Mouse (Mus musculus) MEL (cell line): ENCODE measurements around the gene Tmem87b. TPM values are rescaled to one million over a fixed set of nuclear protein-coding genes. Genes with fewer than 3 reads are reported as not detected.

Experiments used
- DNase-seq: peaks from one replicate; pipeline ENCODE4 v3.0.0; 2011; ENCODE audit warnings: low read depth, low spot score
- H3K27ac ChIP-seq: 2 replicates; pipeline ENCODE4 v1.5.1; 2012; ENCODE audit warnings: low read depth, mild to moderate bottlenecking, control low read depth, low read length, moderate library complexity; ENCODE audit not compliant: control insufficient read depth
- H3K27me3 ChIP-seq, 2 experiments: fragments of 150-350 bp in 1 of 2; sonication (generic) in 1 of 2; 2 replicates each; pipeline ENCODE4 v1.6.1; 2012; ENCODE audit warnings: low read length in 2 of 2, mild to moderate bottlenecking in 2 of 2, improper control_type of control experiment in 1 of 2, moderate library complexity in 1 of 2; ENCODE audit not compliant: insufficient read depth in 2 of 2, control insufficient read depth in 1 of 2
- H3K36me3 ChIP-seq, 2 experiments: 2 replicates each; pipeline ENCODE4 v1.6.1; 2012 to 2014; ENCODE audit warnings: low read length in 2 of 2, improper control_type of control experiment in 1 of 2, inconsistent platforms in 1 of 2, mild to moderate bottlenecking in 1 of 2; ENCODE audit not compliant: insufficient read depth in 2 of 2, control insufficient read depth in 1 of 2
- H3K4me1 ChIP-seq, 2 experiments: fragments of 150-350 bp in 1 of 2; sonication (generic) in 1 of 2; 2 replicates each; pipeline ENCODE4 v1.6.1; 2012; ENCODE audit warnings: low read length in 2 of 2, improper control_type of control experiment in 1 of 2, mild to moderate bottlenecking in 1 of 2; ENCODE audit not compliant: insufficient read depth in 2 of 2, control insufficient read depth in 1 of 2
- H3K4me3 ChIP-seq, 2 experiments: fragments of 150-350 bp in 1 of 2; sonication (generic) in 1 of 2; 2 replicates each; pipeline ENCODE4 v1.5.1; 2012; ENCODE audit warnings: low read depth in 2 of 2, low read length in 2 of 2, mild to moderate bottlenecking in 2 of 2, moderate library complexity in 2 of 2, control low read depth in 1 of 2, improper control_type of control experiment in 1 of 2; ENCODE audit not compliant: control insufficient read depth in 1 of 2, insufficient read depth in 1 of 2
- H3K79me2 ChIP-seq: 2 replicates; pipeline ENCODE4 v1.6.1; 2012; ENCODE audit warnings: mild to moderate bottlenecking, low read length, moderate library complexity; ENCODE audit not compliant: control insufficient read depth, poor library complexity, insufficient read depth
- H3K9ac ChIP-seq: 2 replicates; pipeline ENCODE4 v1.6.1; 2012; ENCODE audit warnings: low read depth, mild to moderate bottlenecking, control low read depth, low read length, moderate library complexity; ENCODE audit not compliant: control insufficient read depth, poor library complexity, severe bottlenecking
- H3K9me3 ChIP-seq: fragments of 150-350 bp; sonication (generic); replicated peaks from 2 replicates; pipeline ENCODE4 v1.6.1; 2012; ENCODE audit warnings: mild to moderate bottlenecking, low read length, improper control_type of control experiment, moderate library complexity; ENCODE audit not compliant: insufficient read depth
- CTCF ChIP-seq, 3 experiments: IDR thresholded peaks in 2 of 3; conservative IDR thresholded peaks in 1 of 3; 2 replicates each; pipeline ENCODE4 v1.5.1; 2011 to 2012; ENCODE audit warnings: low read length in 3 of 3, low read depth in 2 of 3, mild to moderate bottlenecking in 2 of 3, improper control_type of control experiment in 1 of 3, inconsistent platforms in 1 of 3, mixed read lengths in 1 of 3, moderate library complexity in 1 of 3; ENCODE audit not compliant: control insufficient read depth in 1 of 3, insufficient read depth in 1 of 3, poor library complexity in 1 of 3, severe bottlenecking in 1 of 3
- E2F4 ChIP-seq: IDR thresholded peaks from 2 replicates; pipeline ENCODE4 v1.6.1; 2011; ENCODE audit warnings: low read depth, low read length, improper control_type of control experiment, borderline replicate concordance
- ELF1 ChIP-seq: IDR thresholded peaks from 2 replicates; pipeline ENCODE4 v1.6.1; 2014; ENCODE audit warnings: low read depth, mild to moderate bottlenecking, inconsistent platforms, low read length, improper control_type of control experiment, moderate library complexity
- EP300 ChIP-seq, 2 experiments: IDR thresholded peaks; 2 replicates each; pipeline ENCODE4 v1.6.1; 2011; ENCODE audit warnings: improper control_type of control experiment in 2 of 2, low read length in 2 of 2, low read depth in 1 of 2, mild to moderate bottlenecking in 1 of 2
- ETS1 ChIP-seq: IDR thresholded peaks from 2 replicates; pipeline ENCODE4 v1.6.1; 2012; ENCODE audit warnings: low read depth, mild to moderate bottlenecking, inconsistent platforms, low read length, improper control_type of control experiment, moderate library complexity
- GABPA ChIP-seq: IDR thresholded peaks from 2 replicates; pipeline ENCODE4 v1.6.1; 2012; ENCODE audit warnings: low read depth, mild to moderate bottlenecking, inconsistent platforms, low read length, improper control_type of control experiment, moderate library complexity
- GATA1 ChIP-seq: IDR thresholded peaks from 2 replicates; pipeline ENCODE4 v1.6.1; 2011; ENCODE audit warnings: low read depth, low read length, improper control_type of control experiment
- HCFC1 ChIP-seq: IDR thresholded peaks from 2 replicates; pipeline ENCODE4 v1.6.1; 2012; ENCODE audit warnings: low read depth, mild to moderate bottlenecking, inconsistent platforms, low read length, improper control_type of control experiment, moderate library complexity
- KAT2A ChIP-seq: conservative IDR thresholded peaks from 2 replicates; pipeline ENCODE4 v1.6.1; 2012; ENCODE audit warnings: low read depth, low read length, improper control_type of control experiment, inconsistent platforms
- MAZ ChIP-seq: IDR thresholded peaks from 2 replicates; pipeline ENCODE4 v1.6.1; 2012; ENCODE audit warnings: low read depth, mild to moderate bottlenecking, inconsistent platforms, low read length, improper control_type of control experiment
- MEF2A ChIP-seq: IDR thresholded peaks from 2 replicates; pipeline ENCODE4 v1.6.1; 2014; ENCODE audit warnings: low read depth, mild to moderate bottlenecking, inconsistent platforms, low read length, improper control_type of control experiment; ENCODE audit not compliant: poor library complexity, insufficient replicate concordance, severe bottlenecking; ENCODE audit errors: extremely low read depth
- MYB ChIP-seq: IDR thresholded peaks from 2 replicates; pipeline ENCODE4 v1.6.1; 2011; ENCODE audit warnings: mild to moderate bottlenecking, low read depth, low read length, improper control_type of control experiment
- MYC ChIP-seq: IDR thresholded peaks from 2 replicates; pipeline ENCODE4 v1.6.1; 2011; ENCODE audit warnings: low read depth, mild to moderate bottlenecking, low read length, improper control_type of control experiment, moderate library complexity
- NRF1 ChIP-seq: IDR thresholded peaks from 2 replicates; pipeline ENCODE4 v1.6.1; 2014; ENCODE audit warnings: low read depth, mild to moderate bottlenecking, inconsistent platforms, low read length, improper control_type of control experiment, moderate library complexity; ENCODE audit not compliant: poor library complexity, insufficient read depth, severe bottlenecking
- POLR2A ChIP-seq, 2 experiments: IDR thresholded peaks; 2 replicates each; pipeline ENCODE4 v1.6.1; 2011 to 2012; ENCODE audit warnings: low read length in 2 of 2, mild to moderate bottlenecking in 2 of 2, control low read depth in 1 of 2, improper control_type of control experiment in 1 of 2, low read depth in 1 of 2, moderate library complexity in 1 of 2; ENCODE audit not compliant: control insufficient read depth in 1 of 2, insufficient read depth in 1 of 2, poor library complexity in 1 of 2
- RAD21 ChIP-seq: IDR thresholded peaks from 2 replicates; pipeline ENCODE4 v1.6.1; 2011; ENCODE audit warnings: mild to moderate bottlenecking, low read depth, low read length, improper control_type of control experiment
- TAL1 ChIP-seq: IDR thresholded peaks from 2 replicates; pipeline ENCODE4 v1.6.1; 2012; ENCODE audit warnings: mild to moderate bottlenecking, inconsistent platforms, low read length, moderate library complexity, mixed read lengths
- TCF12 ChIP-seq: IDR thresholded peaks from 2 replicates; pipeline ENCODE4 v1.6.1; 2014; ENCODE audit warnings: low read depth, mild to moderate bottlenecking, inconsistent platforms, low read length, improper control_type of control experiment, moderate library complexity
- ZKSCAN1 ChIP-seq: IDR thresholded peaks from 2 replicates; pipeline ENCODE4 v1.6.1; 2012; ENCODE audit warnings: low read depth, mild to moderate bottlenecking, inconsistent platforms, low read length, improper control_type of control experiment, moderate library complexity
- ZNF384 ChIP-seq: IDR thresholded peaks from 2 replicates; pipeline ENCODE4 v1.6.1; 2012; ENCODE audit warnings: low read depth, mild to moderate bottlenecking, inconsistent platforms, low read length, improper control_type of control experiment
- polyA plus RNA-seq, 2 experiments: library from polyadenylated mRNA; stranded (reverse) in 1 of 2; unstranded in 1 of 2; fragments of >175 nt in 1 of 2; fragments of >200 nt in 1 of 2; gene quantifications; 2 replicates each; pipeline versions ENCODE4 v1.2.1 to v1.2.4; 2012; ENCODE audit warnings: low replicate concordance in 2 of 2, low read depth in 1 of 2; ENCODE audit not compliant: insufficient read length in 2 of 2, insufficient read depth in 1 of 2, missing spikeins in 1 of 2
- total RNA-seq: library from RNA; depleted of rRNA; stranded (reverse); fragments of 300-350 nt; gene quantifications from 2 replicates; pipeline ENCODE4 v1.2.3, GENCODE M21; 2012

The Tmem87b gene
- total and polyA plus RNA-seq, 3 experiments, result 3.9 to 4.8 TPM; not detected in 1

DNA sequence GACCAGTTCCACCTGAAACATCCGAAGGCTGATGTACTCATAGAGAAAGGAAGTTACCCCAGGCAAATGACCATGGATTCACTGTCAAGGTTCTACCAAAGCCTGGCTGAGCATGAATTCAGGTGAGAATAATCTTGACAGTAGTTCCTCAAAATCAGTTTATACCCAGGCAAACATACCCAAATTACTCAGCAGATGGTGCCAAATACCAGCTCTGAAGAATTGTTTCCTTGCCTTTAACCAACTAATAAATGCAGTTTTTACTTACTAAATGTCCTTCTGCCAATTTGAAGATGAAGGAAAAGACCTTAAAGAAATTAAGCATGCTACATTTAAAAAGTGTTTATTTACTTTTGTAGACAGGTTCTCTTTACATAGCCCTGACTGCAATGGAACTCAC lies 38.8 kb downstream of the Tmem87b start:
- Histone ChIP-seq H3K4me1 (no peaks in the 10 kb centered on the region), H3K79me2 (no peaks in the 10 kb centered on the region), H3K4me3 (no peak overlapping the region), H3K9ac (no peak overlapping the region), H3K27me3 (no peaks in the 10 kb centered on the region), H3K36me3 (no peaks in the 10 kb centered on the region), H3K9me3 (no peaks in the 10 kb centered on the region), H3K27ac (no peak overlapping the region)
- DNase-seq, result no peak
- TF ChIP-seq RAD21 (peak; percentile 14), POLR2A (IDR thresholded peaks at IDR 0.05; ENCODE audit: control insufficient read depth in 1 of 2, insufficient read depth in 1 of 2, low read depth in 1 of 2, low read length in 2 of 2, poor library complexity in 1 of 2) (no peak), CTCF (IDR thresholded peaks at IDR 0.05 in 2 of 3, conservative IDR thresholded peaks at IDR 0.05 in 1 of 3; ENCODE audit: control insufficient read depth in 1 of 3, insufficient read depth in 1 of 3, low read depth in 2 of 3, low read length in 3 of 3, poor library complexity in 1 of 3, severe bottlenecking in 1 of 3) (peak in 1 of 3 experiments; percentile 3; a peak in 1 of 6 replicates), E2F4 (no peak), NRF1 (no peak), TCF12 (no peak)

DNA sequence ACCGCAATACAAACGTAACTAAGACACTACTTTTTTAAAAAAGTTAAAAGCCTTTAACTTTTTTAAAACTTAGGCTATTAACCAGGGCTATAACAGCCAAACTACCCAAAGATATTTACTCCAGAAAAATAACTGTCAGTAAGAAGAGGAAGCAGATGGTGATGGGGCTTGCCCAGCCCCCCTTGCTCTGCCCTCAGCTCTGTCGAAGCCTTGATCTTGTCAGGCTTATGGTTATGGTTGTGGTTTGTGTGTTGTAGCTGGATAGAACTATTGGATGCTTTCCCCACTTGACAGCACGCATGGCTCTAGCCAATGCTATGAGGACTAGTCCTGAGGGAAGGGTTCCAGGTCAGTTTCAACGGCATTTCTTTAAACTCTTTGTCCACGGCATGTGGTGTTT lies 41.0 kb downstream of the Tmem87b start:
- Histone ChIP-seq H3K79me2 (no peaks in the 10 kb centered on the region), H3K36me3 (no peaks in the 10 kb centered on the region), H3K4me1 (no peaks in the 10 kb centered on the region), H3K4me3 (no peak overlapping the region), H3K27ac (no peak overlapping the region), H3K27me3 (no peaks in the 10 kb centered on the region), H3K9me3 (no peaks in the 10 kb centered on the region), H3K9ac (no peak overlapping the region)
- DNase-seq, result peak; percentile 55
- TF ChIP-seq MEF2A (no peak), GABPA (no peak), KAT2A (no peak), EP300 (IDR thresholded peaks at IDR 0.05; ENCODE audit: low read depth in 1 of 2, low read length in 2 of 2) (peak in 1 of 2 experiments; percentile 51; a peak in 2 of 4 replicates), MYB (0 out of 2 replicates have a peak, but pooled peaks have one; percentile 25)

- DNase-seq, result no peak
- TF ChIP-seq ZNF384, result no peak
- no peak for TF ChIP-seq MAZ
- no peak for TF ChIP-seq ETS1
- TF ChIP-seq E2F4, result no peak
- no peak for TF ChIP-seq ZKSCAN1
- TF ChIP-seq MEF2A, result no peak
- no peak for TF ChIP-seq TAL1
- TF ChIP-seq HCFC1, result no peak
- no peak for TF ChIP-seq GATA1
- no peak for TF ChIP-seq ELF1
- TF ChIP-seq MYC, result no peak
- no peak for TF ChIP-seq RAD21
- no peak for TF ChIP-seq TCF12
- TF ChIP-seq POLR2A (IDR thresholded peaks at IDR 0.05; ENCODE audit: control insufficient read depth in 1 of 2, insufficient read depth in 1 of 2, low read depth in 1 of 2, low read length in 2 of 2, poor library complexity in 1 of 2), result no peak
- no peak for TF ChIP-seq NRF1
- H3K27me3 ChIP-seq, result no peaks in the 10 kb centered on the region
- H3K79me2 ChIP-seq, result no peaks in the 10 kb centered on the region
- no peaks in the 10 kb centered on the region for H3K9me3 ChIP-seq
- H3K9ac ChIP-seq, result no peak overlapping the region
- no peak overlapping the region for H3K4me3 ChIP-seq
- H3K27ac ChIP-seq, result no peak overlapping the region
- no peaks in the 10 kb centered on the region for H3K4me1 ChIP-seq
- H3K36me3 ChIP-seq, result no peaks in the 10 kb centered on the region
Observed at GRCm38 (mm10) chr2:128859861-128860260, 41.9 kb downstream of the Tmem87b start.
